Mouse (Mus musculus): Measurements from ENCODE around the gene Gm10719. TPM values are rescaled to one million over a fixed set of nuclear protein-coding genes. Genes with fewer than 3 reads are reported as not detected.
"Not testable (repeated sequence)": the region's sequence is repeated elsewhere in the genome, so short reads cannot be mapped to it uniquely, and the experiment has no call there.

Gm10719 gene
- 94.7 and 118 TPM in 2 replicates for total RNA-seq (2017)

GRCm38 (mm10) chr9:3017108-3017507 lies at the start of gene Gm10719:
Gene Gm10719 (plus strand): TSS chr9:3017408.
- ATAC-seq (ENCODE audit: extremely low read depth, insufficient number of reproducible peaks, low FRiP score, poor library complexity, severe bottlenecking): not testable (repeated sequence)

- ATAC-seq (ENCODE audit: extremely low read depth, insufficient number of reproducible peaks, low FRiP score, poor library complexity, severe bottlenecking): not testable (repeated sequence)
Observed at GRCm38 (mm10) chr9:3000445-3000972, 16.7 kb upstream of the Gm10719 start, which contains the start of gene Gm10722. Gene Gm10722 (plus strand): TSS chr9:3000922.

GRCm38 (mm10) chr9:3001006-3001405 lies 16.2 kb upstream of the Gm10719 start:
- not testable (repeated sequence) for ATAC-seq (ENCODE audit: extremely low read depth, insufficient number of reproducible peaks, low FRiP score, poor library complexity, severe bottlenecking)

- peak; percentile 22; the same call in 1 of the 2 replicates for ATAC-seq (ENCODE audit: extremely low read depth, insufficient number of reproducible peaks, low FRiP score, poor library complexity, severe bottlenecking)
Observed at GRCm38 (mm10) chr9:3001948-3002659, 15.1 kb upstream of the Gm10719 start.

- not testable (repeated sequence) for ATAC-seq (ENCODE audit: extremely low read depth, insufficient number of reproducible peaks, low FRiP score, poor library complexity, severe bottlenecking)
Observed at GRCm38 (mm10) chr9:3002794-3003396, 14.3 kb upstream of the Gm10719 start, which contains the start of gene Gm11168. Gene Gm11168 (plus strand): TSS chr9:3003346.

- peak; percentile 27 for ATAC-seq (ENCODE audit: extremely low read depth, insufficient number of reproducible peaks, low FRiP score, poor library complexity, severe bottlenecking)
Observed at GRCm38 (mm10) chr9:3006179-3006578, 11.0 kb upstream of the Gm10719 start.

GRCm38 (mm10) chr9:3006636-3007035 lies 10.6 kb upstream of the Gm10719 start:
- not testable (repeated sequence) for ATAC-seq (ENCODE audit: extremely low read depth, insufficient number of reproducible peaks, low FRiP score, poor library complexity, severe bottlenecking)

GRCm38 (mm10) chr9:3007272-3007671 lies 9.9 kb upstream of the Gm10719 start:
- ATAC-seq (ENCODE audit: extremely low read depth, insufficient number of reproducible peaks, low FRiP score, poor library complexity, severe bottlenecking): peak; percentile 21

- peak; percentile 13 for ATAC-seq (ENCODE audit: extremely low read depth, insufficient number of reproducible peaks, low FRiP score, poor library complexity, severe bottlenecking)
Observed at GRCm38 (mm10) chr9:3009331-3009730, 7.9 kb upstream of the Gm10719 start.

- peak; percentile 43 for ATAC-seq (ENCODE audit: extremely low read depth, insufficient number of reproducible peaks, low FRiP score, poor library complexity, severe bottlenecking)
Observed at GRCm38 (mm10) chr9:3012054-3012621, 5.1 kb upstream of the Gm10719 start.

GRCm38 (mm10) chr9:3012733-3013279 lies 4.4 kb upstream of the Gm10719 start, which contains the start of gene Gm10721:
Gene Gm10721 (plus strand): TSS chr9:3013140.
- peak; percentile 23 for ATAC-seq (ENCODE audit: extremely low read depth, insufficient number of reproducible peaks, low FRiP score, poor library complexity, severe bottlenecking)

- ATAC-seq (ENCODE audit: extremely low read depth, insufficient number of reproducible peaks, low FRiP score, poor library complexity, severe bottlenecking): not testable (repeated sequence)
Observed at GRCm38 (mm10) chr9:3015354-3015753, 1.9 kb upstream of the Gm10719 start, which contains the start of gene Gm10720. Gene Gm10720 (plus strand): TSS chr9:3015654.

- ATAC-seq (ENCODE audit: extremely low read depth, insufficient number of reproducible peaks, low FRiP score, poor library complexity, severe bottlenecking): not testable (repeated sequence)
Observed at GRCm38 (mm10) chr9:3015896-3016295, 1.3 kb upstream of the Gm10719 start.

- not testable (repeated sequence) for ATAC-seq (ENCODE audit: extremely low read depth, insufficient number of reproducible peaks, low FRiP score, poor library complexity, severe bottlenecking)
Observed at GRCm38 (mm10) chr9:3018944-3019343, 1.7 kb downstream of the Gm10719 start.

- ATAC-seq (ENCODE audit: extremely low read depth, insufficient number of reproducible peaks, low FRiP score, poor library complexity, severe bottlenecking): peak; percentile 41
Observed at GRCm38 (mm10) chr9:3019835-3020727, 2.9 kb downstream of the Gm10719 start.

GRCm38 (mm10) chr9:3022316-3023008 lies 5.3 kb downstream of the Gm10719 start:
- ATAC-seq (ENCODE audit: extremely low read depth, insufficient number of reproducible peaks, low FRiP score, poor library complexity, severe bottlenecking): not testable (repeated sequence)

GRCm38 (mm10) chr9:3023312-3023984 lies 6.2 kb downstream of the Gm10719 start, which contains the start of gene Gm10718:
Gene Gm10718 (plus strand): TSS chr9:3023547.
- ATAC-seq (ENCODE audit: extremely low read depth, insufficient number of reproducible peaks, low FRiP score, poor library complexity, severe bottlenecking): not testable (repeated sequence)
